Mouse (Mus musculus) liver, embryonic 14.5 days (tissue): ENCODE results near the gene Uba2.

Experiments
- CTCF ChIP-seq: IDR thresholded peaks from 2 replicates; pipeline ENCODE4 v1.5.1; 2016; ENCODE audit warnings: antibody characterized with exemption, low read depth, control low read depth
- EP300 ChIP-seq: IDR thresholded peaks from 2 replicates; pipeline ENCODE4 v1.6.1; 2016; ENCODE audit warnings: antibody characterized with exemption, low read depth

DNA sequence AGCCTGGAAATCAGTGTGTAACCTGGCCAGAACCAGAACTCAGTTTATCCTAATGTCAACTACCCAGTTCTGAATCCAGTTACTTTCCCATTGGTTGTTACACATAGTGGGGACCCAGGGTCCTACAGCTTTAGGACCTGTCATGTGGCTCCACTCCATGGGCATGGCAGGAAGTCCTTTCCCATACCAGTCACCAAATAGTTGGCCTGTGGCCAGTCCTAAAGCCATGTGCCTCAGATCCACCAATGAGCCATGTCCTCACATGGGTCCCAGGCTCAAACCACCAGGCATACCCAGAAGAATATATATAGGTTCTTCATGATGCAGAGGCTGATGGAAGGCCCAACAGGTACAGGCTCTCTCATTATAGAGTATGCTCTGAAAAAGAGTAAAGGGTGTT lies 68.1 kb downstream of the Uba2 start:
- TF ChIP-seq CTCF, result no peak
- no peak for TF ChIP-seq EP300
